Mouse (Mus musculus) spleen, postnatal 36 days (tissue): ENCODE results near the gene Snx30.

Source experiments
- DNase-seq, 2 experiments: peaks; one replicate each; pipeline ENCODE4 v3.0.0; 2022; ENCODE audit warnings: low spot score in 2 of 2, mixed read lengths in 1 of 2

Gene Snx30

DNA sequence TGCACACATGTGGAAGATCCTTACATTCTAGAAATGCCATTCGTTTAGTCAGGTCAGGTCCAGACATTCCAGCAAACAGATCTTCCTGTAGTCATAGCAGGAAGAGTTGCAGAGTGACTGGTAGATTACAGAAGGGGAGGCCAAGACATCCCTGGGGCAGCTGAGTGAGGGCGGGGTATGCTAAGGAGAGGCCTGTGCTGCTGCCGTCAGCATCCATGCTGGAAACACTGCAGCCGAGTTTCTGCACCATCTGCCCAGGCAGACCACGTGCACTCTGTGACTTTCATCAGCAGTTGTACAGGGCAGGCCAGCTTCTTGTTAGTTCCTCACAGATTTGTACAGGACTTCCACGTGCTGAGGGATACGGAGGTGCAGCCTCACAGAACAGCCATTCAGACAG, 17.8 kb downstream of the Snx30 start:
- no peak for DNase-seq

DNA sequence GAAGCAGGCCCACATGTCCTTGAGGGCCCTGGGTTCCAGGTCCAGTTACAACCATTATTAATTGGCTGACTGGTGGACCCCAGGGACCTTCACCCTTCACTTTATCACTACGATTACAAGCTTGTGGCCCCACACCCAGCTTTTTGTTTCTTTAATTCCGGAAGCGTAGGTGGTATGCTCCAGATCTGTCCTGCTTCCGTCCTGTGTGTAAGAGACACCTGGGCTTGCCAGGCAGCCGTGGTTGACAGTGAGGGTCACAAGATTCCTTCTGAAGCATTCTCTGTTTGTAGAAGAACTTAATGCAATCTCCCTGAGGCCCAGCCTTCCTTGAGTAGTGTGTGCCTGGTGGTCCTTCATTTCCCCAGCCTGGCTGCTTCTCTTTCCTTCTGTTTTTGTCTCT, 19.2 kb downstream of the Snx30 start:
- DNase-seq = no peak

DNA sequence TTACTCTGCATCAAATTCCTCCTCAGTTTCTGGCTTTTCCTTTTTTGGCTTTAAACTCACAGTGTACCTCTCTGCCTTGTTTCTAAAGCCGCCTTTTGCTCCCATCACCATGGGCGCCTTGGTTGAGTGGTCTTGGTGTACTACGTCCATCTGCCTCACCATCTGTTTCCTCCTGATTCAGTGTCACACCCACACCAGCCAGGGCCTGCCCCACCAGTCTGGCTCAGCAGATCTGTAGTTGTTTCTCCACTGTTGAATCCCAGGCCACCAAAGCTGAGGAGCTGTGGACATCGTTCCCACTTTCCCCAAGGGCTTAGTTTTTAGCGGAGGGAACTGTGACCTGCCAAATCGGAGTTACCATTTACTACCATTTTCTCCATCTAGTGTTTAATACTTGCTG, 20.0 kb downstream of the Snx30 start:
- DNase-seq = peak; percentile 56 to 66

DNA sequence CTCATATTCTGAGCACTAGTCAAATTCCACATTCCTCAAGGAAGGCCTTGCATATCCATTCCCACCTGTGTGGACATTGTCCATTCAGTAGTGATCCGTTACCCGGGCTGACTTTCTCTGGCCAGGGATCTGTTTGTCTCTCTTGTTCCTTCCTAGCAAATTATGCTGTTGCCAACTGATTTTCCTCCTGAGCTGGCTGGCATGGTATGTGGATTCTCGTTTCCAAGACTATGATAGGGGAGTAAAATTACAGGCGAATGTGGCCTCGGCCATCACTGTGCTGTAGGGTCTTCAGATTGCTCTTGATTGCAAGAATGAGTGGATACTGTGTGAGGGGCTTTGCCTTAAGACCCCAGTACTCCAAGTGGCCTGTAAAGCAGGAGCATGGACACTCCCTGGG, 20.7 kb downstream of the Snx30 start:
- DNase-seq = no peak

DNA sequence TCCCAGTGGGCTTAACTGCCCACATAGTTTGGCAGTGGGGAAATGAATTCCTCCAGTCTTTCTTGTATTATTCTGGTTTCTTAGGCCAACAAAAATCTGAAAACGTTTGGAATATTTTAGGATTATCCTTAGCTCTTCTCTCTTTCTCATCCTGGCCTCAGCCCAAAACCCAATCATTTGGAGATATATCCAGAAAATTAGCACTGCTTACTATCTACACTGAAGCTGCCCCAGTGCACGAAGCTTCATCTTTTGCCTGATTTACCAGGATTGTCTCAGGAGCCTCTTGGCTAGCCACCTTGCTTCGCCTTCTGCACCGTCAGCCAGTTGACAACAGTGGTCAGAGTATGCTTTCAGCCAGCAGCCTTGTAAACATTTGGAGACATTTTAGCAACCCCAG, 23.4 kb downstream of the Snx30 start:
- DNase-seq = no peak

DNA sequence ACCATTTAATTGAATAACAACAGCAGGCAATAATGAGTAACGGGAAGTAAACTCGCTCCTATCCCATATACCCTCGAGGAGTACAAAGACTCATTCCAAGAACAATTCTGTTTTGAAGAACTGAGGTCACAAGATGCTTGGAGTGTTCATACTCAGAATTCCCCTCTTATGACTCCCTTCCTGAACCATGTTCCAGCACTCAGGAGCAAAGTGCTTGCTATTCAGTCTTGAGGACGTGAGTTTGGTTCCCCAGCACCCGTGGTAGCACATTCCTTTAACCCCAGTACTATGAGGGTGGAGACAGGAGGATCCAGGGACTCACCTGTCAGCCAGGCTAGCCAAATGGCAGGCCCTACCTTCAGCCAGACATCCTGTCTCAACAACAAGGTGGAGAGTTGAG, 25.4 kb downstream of the Snx30 start:
- no peak for DNase-seq

DNA sequence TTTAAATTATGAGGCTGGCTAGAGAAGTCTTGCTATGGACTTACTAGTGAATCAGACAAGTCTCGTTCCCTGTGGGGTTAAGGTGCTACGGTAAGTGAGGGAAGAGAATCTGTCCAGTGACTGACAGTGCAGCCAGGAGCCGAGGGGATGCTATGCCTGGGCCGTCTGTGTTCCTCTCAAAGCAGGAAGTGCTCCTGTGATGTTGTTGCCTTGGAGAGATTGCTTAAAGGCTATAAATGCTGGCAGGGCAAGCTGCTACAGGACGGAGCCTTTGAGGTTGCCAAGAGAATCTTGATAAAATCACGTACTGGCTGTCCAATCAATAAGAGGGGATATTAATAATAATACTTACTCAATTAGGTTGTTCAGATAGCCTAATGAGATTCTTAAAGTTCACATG, 27.2 kb downstream of the Snx30 start:
- DNase-seq = no peak

DNA sequence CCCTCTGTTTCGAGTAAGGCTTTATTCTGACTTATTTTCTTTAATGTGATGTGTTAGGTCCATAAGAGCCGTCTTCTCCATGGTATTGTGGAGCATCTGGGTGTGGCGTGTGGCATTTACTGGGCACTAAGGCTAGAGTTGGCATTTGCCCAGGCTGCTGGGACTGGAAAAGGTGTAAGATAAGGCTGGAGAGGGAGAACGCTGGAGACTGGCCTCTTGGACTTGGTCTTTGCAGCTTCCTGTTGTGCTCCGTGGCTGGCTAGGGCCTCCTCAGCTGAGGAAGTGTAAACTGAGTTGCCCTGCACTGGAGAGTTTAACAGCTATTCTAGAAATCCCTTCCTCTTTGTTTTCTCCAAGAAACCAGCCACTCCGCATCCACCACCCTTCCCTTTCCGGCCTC, 32.0 kb downstream of the Snx30 start:
- DNase-seq = no peak

DNA sequence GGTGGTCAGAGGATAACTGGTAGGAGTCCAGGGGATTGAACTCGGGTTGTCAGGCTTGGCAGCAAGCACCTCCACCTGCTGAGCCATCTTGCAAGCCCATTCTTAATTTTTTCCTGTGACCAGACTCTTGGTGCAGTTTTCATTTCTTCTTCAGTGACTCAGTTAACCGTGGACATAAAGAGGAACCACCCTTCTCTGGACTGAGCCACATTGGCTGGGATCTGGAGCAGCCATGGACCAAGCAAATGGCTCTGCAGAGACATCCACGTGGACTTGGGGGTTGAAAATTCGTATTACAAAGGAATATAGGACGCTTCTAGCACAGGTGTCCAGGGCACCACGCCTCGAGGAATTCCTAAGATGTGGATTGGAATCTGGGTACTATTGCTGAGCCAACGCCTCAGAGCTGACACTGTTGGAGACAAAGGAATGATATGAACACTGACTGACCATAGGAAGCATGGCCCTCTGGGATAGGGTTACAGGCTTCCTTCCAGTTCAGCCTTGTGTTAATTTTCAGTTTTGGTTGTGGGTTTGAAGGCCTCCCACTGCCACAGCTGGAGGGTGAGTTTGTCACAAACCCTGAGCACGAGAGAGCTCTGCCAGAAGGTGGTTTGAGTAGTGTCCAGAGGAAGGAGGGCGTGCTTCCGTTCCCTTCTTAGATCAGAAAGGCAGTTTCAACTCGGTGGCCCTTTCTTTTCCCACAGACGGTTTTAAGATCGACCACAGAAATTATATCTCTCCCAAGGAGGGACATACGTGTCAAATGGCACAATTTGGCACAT, 39.0 kb downstream of the Snx30 start:
- peak; percentile 33 to 45 for DNase-seq

DNA sequence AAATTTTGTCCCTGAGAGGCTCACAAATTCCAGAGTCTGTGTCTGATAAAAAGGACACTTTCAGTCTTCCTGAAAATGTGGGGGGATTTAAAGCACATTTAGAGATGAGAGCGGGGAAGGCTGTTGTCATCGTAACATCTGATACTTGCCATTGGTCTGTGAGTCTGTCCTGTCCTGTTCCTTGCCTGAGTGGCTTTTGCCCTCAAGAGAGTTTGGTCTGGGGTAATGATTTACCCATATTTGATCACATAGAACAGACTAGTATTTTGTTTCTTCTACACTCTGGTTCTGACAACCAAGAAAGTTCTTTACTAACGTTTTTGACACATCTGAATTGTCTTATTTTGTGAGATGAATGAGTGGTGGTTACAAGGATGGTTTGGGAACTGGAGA, 39.6 kb downstream of the Snx30 start:
- DNase-seq = no peak

DNA sequence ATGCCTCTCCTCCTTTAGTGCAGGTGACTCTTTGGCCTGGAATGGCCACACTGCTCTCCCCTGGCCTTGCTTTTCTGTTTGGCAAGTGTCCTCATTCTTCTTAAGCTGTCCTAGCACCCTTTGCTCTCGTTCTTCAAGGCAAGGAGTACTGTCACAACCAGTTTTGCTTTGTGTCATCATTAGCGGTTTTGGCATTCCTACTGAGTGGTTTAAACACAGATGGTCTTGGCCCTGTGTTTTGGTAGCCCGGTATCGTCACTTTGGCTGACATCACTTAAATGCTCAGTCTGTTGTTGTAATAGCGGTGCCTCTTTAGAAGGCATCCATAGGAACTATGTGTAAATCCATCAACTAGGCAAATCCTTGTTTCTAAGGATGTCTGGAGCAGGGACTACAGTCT, 41.8 kb downstream of the Snx30 start:
- no peak for DNase-seq

DNA sequence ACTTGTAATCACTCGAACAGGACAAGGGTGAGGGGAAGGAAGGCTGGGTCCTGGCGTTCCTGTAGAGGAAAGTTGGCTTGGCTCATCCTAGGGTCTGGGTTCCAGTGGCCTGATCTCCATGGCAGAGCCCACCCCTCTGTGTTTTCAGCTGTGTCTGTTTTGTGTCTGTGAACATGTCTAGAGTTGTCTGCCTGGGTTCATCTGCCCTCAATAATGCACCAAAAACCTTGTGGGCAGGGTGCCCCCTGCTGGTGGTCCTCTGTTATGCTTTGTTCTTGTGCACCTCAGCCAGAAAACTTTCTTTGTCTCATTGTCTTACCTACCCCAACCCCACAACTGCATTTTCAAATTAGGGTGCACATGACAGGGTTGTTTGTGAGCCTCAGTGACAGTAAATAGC, 44.5 kb downstream of the Snx30 start:
- peak; percentile 70 to 76 for DNase-seq

DNA sequence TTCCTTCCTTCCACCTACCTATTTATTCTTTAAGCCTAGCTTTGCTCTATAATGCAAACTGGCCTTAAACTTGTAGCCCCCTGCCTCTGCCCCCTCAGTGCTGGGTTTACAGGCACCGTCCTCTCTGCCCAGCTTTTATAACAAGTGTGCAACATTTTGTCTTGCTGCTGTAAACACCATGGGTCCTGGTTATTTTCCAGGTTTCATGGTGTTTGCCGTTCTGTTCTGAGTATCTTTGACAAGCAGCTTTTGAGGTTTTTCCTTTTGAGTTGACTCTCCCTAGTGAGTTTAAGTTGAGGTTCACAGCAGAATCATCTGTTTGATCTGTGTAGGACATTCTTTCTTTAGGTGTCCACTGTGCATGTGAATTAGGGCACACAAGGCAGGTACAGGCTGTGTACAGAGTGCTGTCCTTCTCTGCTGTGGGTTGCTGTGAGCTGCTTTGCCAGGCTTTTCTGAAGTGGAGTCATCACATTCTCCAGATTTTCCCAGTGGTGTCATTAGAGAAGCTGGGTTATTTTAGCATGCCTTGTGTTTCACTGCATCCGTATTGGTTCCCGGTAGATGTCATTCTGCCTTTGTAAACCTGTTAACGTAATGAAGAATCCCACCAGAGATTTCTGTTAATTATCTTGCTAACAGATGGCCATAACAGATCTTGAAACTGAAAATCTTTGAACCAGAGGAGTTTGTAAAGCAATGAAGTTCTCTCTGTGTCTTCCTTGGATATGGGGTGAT, 45.4 kb downstream of the Snx30 start:
- no peak for DNase-seq

DNA sequence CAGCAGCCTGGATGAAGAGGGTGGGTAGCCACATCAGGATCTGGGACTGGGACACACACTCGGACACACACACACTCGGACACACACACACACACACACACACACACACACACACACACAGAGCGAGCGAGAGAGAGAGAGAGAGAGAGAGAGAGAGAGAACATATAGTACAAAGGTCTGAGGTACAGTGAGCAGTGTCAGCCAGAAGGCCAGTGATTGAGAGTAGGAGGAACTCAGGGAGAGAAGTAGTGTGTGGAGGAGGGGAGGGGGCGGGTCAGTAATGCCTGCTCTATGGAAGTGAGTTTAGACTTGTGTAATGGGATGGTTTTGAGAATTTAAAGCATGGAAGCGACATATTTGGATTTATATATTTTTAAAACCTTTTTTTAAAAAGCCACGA, 47.5 kb downstream of the Snx30 start:
- DNase-seq = no peak

DNA sequence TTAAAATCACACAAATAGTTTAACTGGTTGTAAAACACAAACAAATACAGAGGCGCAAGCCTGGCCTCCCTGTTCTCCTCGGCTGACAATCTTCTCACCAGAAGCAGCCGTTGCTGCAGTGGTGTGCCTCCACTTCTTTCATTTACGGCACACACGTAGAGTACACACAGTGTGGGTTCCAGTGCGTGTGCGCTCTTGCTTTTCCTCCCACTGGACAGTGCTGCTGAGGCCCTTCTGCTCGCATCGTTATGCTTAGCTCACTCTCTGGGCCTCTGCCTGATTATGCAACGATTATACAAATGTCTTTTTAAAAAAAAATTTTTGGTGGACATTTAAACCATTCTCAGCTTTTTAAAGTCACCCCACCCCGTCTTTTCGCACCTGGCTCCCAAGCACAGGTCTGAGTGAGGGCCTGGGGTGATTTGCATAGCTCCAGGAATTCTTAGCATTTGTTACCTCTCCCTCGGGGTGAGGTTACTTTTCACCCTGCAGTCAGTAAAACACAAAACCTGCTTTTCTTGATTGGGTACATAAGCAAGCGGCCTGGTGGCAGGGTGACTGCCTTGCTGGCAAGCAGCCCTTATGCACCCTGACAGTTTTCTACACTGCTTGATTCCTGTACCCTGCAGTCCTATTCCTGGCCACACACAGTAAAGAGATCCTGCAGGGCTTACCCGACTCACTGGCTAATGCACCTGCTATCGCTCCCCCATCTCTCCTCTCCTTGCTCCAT, 54.2 kb downstream of the Snx30 start:
- no peak for DNase-seq

DNA sequence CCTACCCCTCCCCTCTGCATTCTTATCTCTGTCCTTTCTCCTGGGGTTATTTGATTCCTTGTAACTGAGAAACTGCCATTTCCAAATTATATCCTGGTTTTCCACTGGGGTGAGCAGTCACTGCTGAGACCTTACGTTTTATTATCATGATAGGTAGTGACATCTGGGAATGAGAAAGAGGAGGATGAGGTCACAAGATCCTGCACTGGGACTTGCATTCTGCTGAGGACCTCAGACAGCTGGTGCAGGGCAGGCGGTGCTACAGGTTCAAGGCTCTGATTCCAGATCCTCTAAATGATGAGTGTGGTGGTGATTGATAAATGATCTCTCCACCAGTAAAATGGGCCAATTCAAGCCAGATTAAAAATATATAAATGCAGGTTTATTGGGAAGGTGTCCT, 54.8 kb downstream of the Snx30 start:
- no peak for DNase-seq

DNA sequence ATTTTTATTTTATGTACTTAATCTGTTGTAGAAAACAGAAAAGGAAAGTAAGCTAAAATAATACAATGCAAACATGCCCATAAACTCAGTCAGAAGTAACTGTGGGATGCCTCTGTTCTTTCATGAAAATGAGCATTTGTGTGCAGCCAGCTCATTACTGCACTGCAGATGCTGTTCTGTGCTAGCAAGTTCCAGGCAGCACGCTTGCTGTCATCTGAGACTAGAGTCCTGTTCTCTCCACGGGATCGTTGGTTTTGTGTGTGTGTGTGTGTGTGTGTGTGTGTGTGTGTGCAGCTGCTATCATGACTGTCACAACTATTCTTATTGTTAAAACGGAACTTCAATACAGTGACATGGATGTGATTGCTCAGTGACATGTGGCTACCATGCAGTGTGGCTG, 56.2 kb downstream of the Snx30 start:
- DNase-seq = no peak

DNA sequence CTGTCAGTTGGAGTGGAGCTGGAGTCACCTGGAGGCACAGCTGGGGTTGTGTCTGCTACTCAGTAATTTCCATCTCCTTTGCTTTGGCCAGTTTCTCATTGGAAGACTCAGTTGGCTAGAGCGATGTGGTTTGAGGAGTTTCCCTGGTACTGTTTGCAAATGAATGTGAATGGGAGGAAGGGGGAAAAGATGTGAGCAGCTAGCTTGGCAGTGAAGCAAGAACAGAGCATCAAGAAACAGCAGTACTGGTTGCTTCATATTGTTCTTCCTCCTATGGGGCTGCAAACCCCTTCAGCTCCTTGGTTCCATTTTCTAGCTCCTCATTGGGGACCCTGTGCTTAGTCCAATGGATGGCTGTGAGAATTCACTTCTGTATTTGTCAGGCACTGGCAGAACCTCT, 56.7 kb downstream of the Snx30 start:
- no peak for DNase-seq

DNA sequence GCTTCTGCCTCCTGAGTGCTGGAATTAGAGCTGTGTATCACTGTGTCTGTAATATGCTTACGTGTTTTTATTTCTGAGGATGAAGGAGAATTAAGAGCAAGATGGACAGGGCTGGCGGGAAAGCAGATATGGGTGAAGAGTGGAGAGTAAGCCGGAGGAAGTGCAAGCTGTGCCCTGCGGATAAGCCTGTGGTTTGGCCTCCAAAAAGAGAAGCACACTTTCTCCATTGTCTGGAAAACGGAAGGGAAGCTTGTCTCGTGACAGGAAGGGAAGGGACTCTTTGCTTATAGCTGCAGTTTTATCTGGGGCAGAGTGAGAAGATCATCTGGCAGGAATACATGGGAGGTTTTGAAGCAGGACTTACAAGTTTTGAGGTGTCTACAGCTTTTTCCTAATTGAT, 58.2 kb downstream of the Snx30 start:
- DNase-seq = peak; percentile 22 to 44

DNA sequence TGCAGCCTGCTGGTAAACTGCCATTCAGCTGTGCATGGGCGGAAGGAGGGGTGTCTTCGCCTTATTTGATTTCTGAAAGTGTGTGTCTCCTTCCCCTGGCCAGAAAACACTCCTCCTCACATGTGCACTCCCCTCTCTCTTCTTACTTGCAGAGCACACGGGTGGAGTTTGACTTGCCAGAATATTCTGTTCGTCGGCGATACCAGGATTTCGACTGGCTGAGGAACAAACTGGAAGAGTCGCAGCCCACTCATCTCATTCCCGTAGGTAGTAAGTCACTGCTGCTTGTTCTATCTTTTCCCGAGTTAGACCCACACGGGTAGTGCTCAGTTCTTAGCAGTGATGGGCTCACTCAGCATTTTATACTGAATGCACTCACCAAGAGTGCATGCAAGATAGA, 62.4 kb downstream of the Snx30 start:
- no peak for DNase-seq

DNA sequence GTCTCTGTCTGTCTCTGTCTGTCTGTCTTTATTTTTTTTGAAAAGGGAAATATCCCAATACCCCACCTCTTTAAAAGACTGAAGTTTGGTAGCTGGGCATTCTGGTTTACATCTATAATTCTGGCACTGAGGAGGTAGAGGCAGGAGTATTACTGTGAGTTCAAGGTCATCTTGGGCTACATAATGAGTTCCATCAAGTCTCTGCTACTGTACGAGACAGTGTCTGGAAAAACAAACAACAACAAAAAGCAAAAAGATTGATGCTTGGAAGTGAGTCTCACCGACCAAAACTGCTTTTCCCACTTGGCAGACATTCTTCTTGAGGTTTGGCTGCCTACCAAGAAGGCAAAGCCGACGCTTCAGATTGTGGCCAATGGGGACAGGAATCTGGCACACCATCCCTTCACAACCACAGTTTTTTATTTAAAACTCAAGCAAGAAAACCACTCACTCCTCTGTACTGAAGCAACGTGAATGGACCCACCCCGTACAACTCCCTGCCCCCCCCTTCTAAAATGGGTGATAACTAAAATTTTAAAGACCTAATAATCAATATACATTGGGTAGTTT, 63.9 kb downstream of the Snx30 start:
- no peak for DNase-seq

DNA sequence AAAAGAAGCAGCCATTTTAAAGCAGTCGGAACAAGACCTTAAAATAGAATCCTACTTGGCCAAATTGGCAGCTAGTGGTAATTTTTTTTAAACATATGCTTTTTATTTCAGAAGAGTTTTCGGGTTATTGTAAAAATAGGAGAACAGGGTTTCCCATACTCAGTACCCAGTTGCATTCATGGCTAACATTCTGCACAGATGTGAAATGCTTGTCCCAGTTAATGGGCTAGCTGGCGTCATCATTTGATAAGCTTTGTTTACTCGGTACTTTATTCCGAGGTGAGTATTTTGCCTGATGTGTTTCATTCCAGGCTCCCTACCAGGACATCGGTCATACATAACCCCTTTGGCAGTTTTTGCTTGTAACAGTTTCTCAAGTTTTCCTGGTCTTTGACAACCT, 64.8 kb downstream of the Snx30 start:
- no peak for DNase-seq
